Mouse (Mus musculus): Measurements from ENCODE around the gene Nfe2l2. TPM values are rescaled to one million over a fixed set of nuclear protein-coding genes. Genes with fewer than 3 reads are reported as not detected.

The Nfe2l2 gene
- 10 to 100 TPM; 50.3 to 55.5 TPM for total RNA-seq (2023)

DNA sequence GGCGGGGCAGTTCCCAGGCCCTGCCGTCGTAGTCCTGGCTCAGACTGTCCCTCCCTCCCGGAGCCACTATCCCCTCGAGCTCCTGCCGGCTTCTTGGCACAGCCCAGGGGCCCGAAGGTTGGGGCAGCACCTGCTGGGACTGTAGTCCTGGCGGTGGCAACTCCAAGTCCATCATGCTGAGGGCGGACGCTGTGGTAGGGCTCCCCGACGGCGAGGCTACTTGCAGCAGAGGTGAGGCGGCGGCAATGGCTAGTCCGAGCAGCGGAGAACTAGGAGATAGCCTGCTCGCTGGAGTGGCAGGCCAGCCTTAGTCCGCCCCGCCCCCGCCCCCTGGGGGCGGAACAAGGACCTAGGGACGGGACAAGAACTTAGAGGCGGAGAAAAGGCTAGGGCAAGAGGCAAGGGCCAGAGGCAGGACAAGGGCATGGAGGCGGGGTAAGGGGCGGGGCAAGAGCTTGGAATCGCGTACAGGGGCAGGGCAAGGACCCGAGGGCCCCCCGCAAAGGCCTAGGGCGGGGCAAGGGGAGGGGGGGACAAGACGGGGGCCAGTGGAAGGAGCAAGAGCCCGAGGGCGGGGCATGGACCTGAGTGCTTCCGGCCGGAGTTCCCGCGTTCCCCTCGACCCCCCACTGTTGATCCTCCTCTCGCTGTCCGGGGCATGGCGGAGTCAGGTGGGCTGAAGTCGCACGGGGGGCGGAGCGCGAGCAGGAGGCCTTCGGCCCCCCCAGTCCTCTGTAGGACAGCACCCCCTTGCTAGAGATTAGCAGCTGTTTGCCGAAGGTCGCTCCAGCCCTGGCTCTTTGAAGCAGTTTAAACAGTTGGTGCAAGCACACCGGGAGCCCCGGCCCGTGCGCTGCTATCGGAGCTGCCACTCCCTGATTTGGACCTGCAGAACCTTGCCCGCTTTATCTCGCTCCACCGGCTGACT, at the start of gene Nfe2l2:
Gene Nfe2l2 (minus strand): TSS at position 408 of the 928 bp plus-strand sequence.

GRCm38 (mm10) chr2:75658727-75659628, 45.5 kb downstream of the Nfe2l2 start, which contains the start of gene Hnrnpa3:
Hnrnpa3 (plus strand) TSS chr2:75659261.

Other genes starting within 250 kb of the Nfe2l2 start
- gene Hnrnpa3, start 45.4 kb downstream of the Nfe2l2 start, total RNA-seq (2023): 100 to 1,000 TPM; 544 to 554 TPM
- 10 to 100 TPM; 38.9 to 49.2 TPM for gene Agps, start 127.5 kb upstream of the Nfe2l2 start, total RNA-seq (2023)
- gene Ttc30b, start 233.9 kb upstream of the Nfe2l2 start, total RNA-seq (2023): 1 to 10 TPM; 1.1 to 1.2 TPM